Comparison of ENCODE assay signal across 22 mouse cellular contexts in the genomic region with DNA sequence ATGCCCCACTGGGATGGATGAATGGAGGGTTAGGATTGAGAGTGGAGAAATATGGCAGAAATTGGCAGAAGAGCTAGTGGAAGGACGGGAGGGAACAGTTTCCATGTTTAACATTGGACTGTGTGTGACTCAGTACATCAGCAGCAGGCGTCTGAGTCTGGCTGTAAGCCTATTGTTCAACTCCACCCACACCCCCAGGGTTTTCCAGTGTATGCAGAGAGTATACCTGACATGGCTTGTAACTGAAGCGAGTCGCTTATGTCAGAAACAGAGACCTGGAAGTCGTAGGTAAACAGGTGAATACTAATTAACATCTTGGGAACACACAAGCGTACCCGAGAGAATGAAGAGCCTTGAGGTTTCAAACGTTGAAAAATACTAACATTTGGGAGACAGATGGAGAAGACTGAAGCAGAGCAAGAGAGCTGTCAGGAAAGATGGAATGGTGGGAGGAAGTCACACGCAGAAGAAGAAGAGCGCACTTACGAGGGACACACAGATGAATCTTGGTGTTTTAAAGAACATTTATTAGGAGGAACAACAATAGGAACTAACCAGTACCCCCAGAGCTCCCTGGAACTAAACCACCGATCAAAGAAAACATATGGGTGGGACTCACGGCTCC. TPM values are rescaled to one million over a fixed set of nuclear protein-coding genes. Genes with fewer than 3 reads are reported as not detected.
A peak's percentile ranks its signal among the peaks of the same experiment; 100 is the strongest.
DNase-seq lines count a peak whose midpoint lies in the region; ATAC-seq lines count a peak whose summit lies in the region.
"Had no signal": no experiment of that assay in that cellular context is flagged by ENCODE, and none has a peak within 500 bp of the region (broad histone marks: within the 10 kb centered on the region; RNA-seq: fewer than 3 reads in every experiment).

No protein-coding gene starts in this region.

- H3K4me1 ChIP-seq in forebrain, embryonic 16.5 days (replicated peaks; ENCODE audit: control insufficient read depth, insufficient read depth, low read length): peaks cover 19% of the 10 kb centered on the region
- H3K4me1 ChIP-seq in forebrain, embryonic 12.5 days: peaks cover 18% of the 10 kb centered on the region
- H3K4me1 ChIP-seq in embryonic facial prominence, embryonic 15.5 days: peaks cover 14% of the 10 kb centered on the region
- peaks cover 19% of the 10 kb centered on the region for H3K4me1 ChIP-seq in hindbrain, embryonic 14.5 days (replicated peaks; ENCODE audit: control insufficient read depth, insufficient read depth, low read length)
- H3K4me1 ChIP-seq: heart, embryonic 12.5 days had no signal

- no peak overlapping the region for H3K9ac ChIP-seq in forebrain, embryonic 16.5 days (replicated peaks; ENCODE audit: low read depth, low read length)
- H3K9ac ChIP-seq in forebrain, embryonic 12.5 days: no peak overlapping the region
- no peak overlapping the region for H3K9ac ChIP-seq in embryonic facial prominence, embryonic 15.5 days
- no peak overlapping the region for H3K9ac ChIP-seq in hindbrain, embryonic 14.5 days
- H3K9ac ChIP-seq: heart, embryonic 12.5 days; limb, embryonic 12.5 days had no signal

- no peaks in the 10 kb centered on the region for H3K36me3 ChIP-seq in forebrain, embryonic 16.5 days (ENCODE audit: control insufficient read depth, insufficient read depth)
- peaks cover 9% of the 10 kb centered on the region; the same call in 1 of the 2 replicates for H3K36me3 ChIP-seq in forebrain, embryonic 12.5 days (replicated peaks)
- peaks cover 21% of the 10 kb centered on the region for H3K36me3 ChIP-seq in embryonic facial prominence, embryonic 15.5 days
- 0 out of 2 replicates have a peak, but pooled peaks cover 10% of the 10 kb centered on the region for H3K36me3 ChIP-seq in hindbrain, embryonic 14.5 days (replicated peaks; ENCODE audit: control insufficient read depth, insufficient read depth)
- H3K36me3 ChIP-seq: G1E had no signal

- no peaks in the 10 kb centered on the region for H3K9me3 ChIP-seq in forebrain, embryonic 16.5 days (ENCODE audit: control insufficient read depth, low read length)
- no peaks in the 10 kb centered on the region for H3K9me3 ChIP-seq in forebrain, embryonic 12.5 days
- H3K9me3 ChIP-seq in embryonic facial prominence, embryonic 15.5 days (replicated peaks): no peaks in the 10 kb centered on the region
- no peaks in the 10 kb centered on the region for H3K9me3 ChIP-seq in hindbrain, embryonic 14.5 days (ENCODE audit: control insufficient read depth, low read length)
- H3K9me3 ChIP-seq: G1E; heart, embryonic 12.5 days; limb, embryonic 12.5 days had no signal

- 71% methylated on average over 13 of the region's 13 CpGs for WGBS in forebrain, embryonic 16.5 days
- 81% methylated on average over 13 of the region's 13 CpGs for WGBS in forebrain, embryonic 12.5 days
- WGBS in embryonic facial prominence, embryonic 15.5 days: 60% methylated on average over 13 of the region's 13 CpGs
- 83% methylated on average over 13 of the region's 13 CpGs for WGBS in hindbrain, embryonic 14.5 days

- H3K27ac ChIP-seq in forebrain, embryonic 16.5 days (ENCODE audit: low read length): peak overlapping the region; percentile 5
- no peak overlapping the region for H3K27ac ChIP-seq in forebrain, embryonic 12.5 days
- no peak overlapping the region for H3K27ac ChIP-seq in embryonic facial prominence, embryonic 15.5 days (replicated peaks)
- no peak overlapping the region for H3K27ac ChIP-seq in hindbrain, embryonic 14.5 days
- H3K27ac ChIP-seq: limb, embryonic 12.5 days had no signal

- peak; percentile 27 to 50 for DNase-seq in layer of hippocampus, postnatal 10 days (ENCODE audit: low spot score in 2 of 2)
- peak; percentile 53 to 72 for DNase-seq in right cerebral cortex, postnatal 10 days (ENCODE audit: low spot score in 2 of 2)
- no peak for DNase-seq in hindbrain, embryonic 14.5 days (ENCODE audit: low spot score)
- DNase-seq in cerebellum, adult 8-10 months: no peak
- no peak for DNase-seq in gastrocnemius, postnatal 25 days
- DNase-seq: cerebellum, adult 11-12 months; gastrocnemius, postnatal 10 days; kidney, postnatal 10 days; lung, postnatal 36 days had no signal

- peak; percentile 21; the same call in 1 of the 2 replicates for ATAC-seq in forebrain, embryonic 16.5 days
- no peak for ATAC-seq in forebrain, embryonic 12.5 days (ENCODE audit: low FRiP score)
- ATAC-seq in embryonic facial prominence, embryonic 15.5 days (ENCODE audit: insufficient number of reproducible peaks, low FRiP score, low TSS enrichment, low read depth): 0 out of 2 replicates have a peak, but pooled peaks have one; percentile 39
- no peak for ATAC-seq in hindbrain, embryonic 14.5 days (ENCODE audit: low FRiP score)
- ATAC-seq: inflammation-experienced regulatory T-cells, adult 6 months had no signal

- H3K4me2 ChIP-seq in forebrain, embryonic 16.5 days (ENCODE audit: low read length): no peak overlapping the region
- H3K4me2 ChIP-seq in forebrain, embryonic 12.5 days: no peak overlapping the region
- no peak overlapping the region for H3K4me2 ChIP-seq in embryonic facial prominence, embryonic 15.5 days (replicated peaks)
- H3K4me2 ChIP-seq in hindbrain, embryonic 14.5 days (replicated peaks): no peak overlapping the region
- H3K4me2 ChIP-seq: heart, embryonic 12.5 days; limb, embryonic 12.5 days; midbrain, embryonic 11.5 days had no signal

- H3K27me3 ChIP-seq in forebrain, embryonic 16.5 days (replicated peaks; ENCODE audit: control insufficient read depth, insufficient read depth, low read length): no peaks in the 10 kb centered on the region
- H3K27me3 ChIP-seq in forebrain, embryonic 12.5 days: no peaks in the 10 kb centered on the region
- H3K27me3 ChIP-seq in embryonic facial prominence, embryonic 15.5 days: no peaks in the 10 kb centered on the region
- H3K27me3 ChIP-seq in hindbrain, embryonic 14.5 days (ENCODE audit: control insufficient read depth, insufficient read depth, low read length): no peaks in the 10 kb centered on the region
- H3K27me3 ChIP-seq: limb, embryonic 12.5 days had no signal

- H3K4me3 ChIP-seq in forebrain, embryonic 16.5 days (replicated peaks; ENCODE audit: low read length): no peak overlapping the region
- H3K4me3 ChIP-seq in forebrain, embryonic 12.5 days (replicated peaks): no peak overlapping the region
- H3K4me3 ChIP-seq in embryonic facial prominence, embryonic 15.5 days (replicated peaks): no peak overlapping the region
- no peak overlapping the region for H3K4me3 ChIP-seq in hindbrain, embryonic 14.5 days (replicated peaks; ENCODE audit: low read length)
- H3K4me3 ChIP-seq: heart, embryonic 12.5 days; limb, embryonic 12.5 days; myocyte had no signal

RNA-seq across cellular contexts. Expression of a gene that starts 5.8 kb away (rescaled TPM):
- 14.3 and 15.1 TPM in 2 replicates for polyA plus RNA-seq in forebrain, embryonic 16.5 days (2015; fragmentation: Nextera tagmentation; extraction: Ambion mirVana)
- 12.5 TPM in 2 replicates for polyA plus RNA-seq in forebrain, embryonic 12.5 days (2016; fragmentation: Nextera tagmentation; extraction: Ambion mirVana)
- 7.5 and 7.6 TPM in 2 replicates for polyA plus RNA-seq in embryonic facial prominence, embryonic 15.5 days (2015; fragmentation: Nextera tagmentation; extraction: Ambion mirVana)
- total RNA-seq in layer of hippocampus, postnatal 10 days (2021): 10 to 100 TPM; 28.3 to 31.2 TPM
- 18.1 and 18.3 TPM in 2 replicates for polyA plus RNA-seq in hindbrain, embryonic 14.5 days (2014; fragmentation: Nextera tagmentation; extraction: Ambion mirVana)
- 1 to 10 TPM; 6.9 to 8.3 TPM for total RNA-seq in gastrocnemius, postnatal 25 days (2021)
- total RNA-seq: hematopoietic stem cell, adult 5-6 weeks had no signal
- polyA plus RNA-seq: G1E; inflammation-experienced regulatory T-cells, adult 6 months had no signal

RNA-seq across cellular contexts. Expression of a gene that starts 27.3 kb away (rescaled TPM):
- 1.7 and 1.8 TPM in 2 replicates for polyA plus RNA-seq in forebrain, embryonic 16.5 days (2015; fragmentation: Nextera tagmentation; extraction: Ambion mirVana)
- polyA plus RNA-seq in forebrain, embryonic 12.5 days (2016; fragmentation: Nextera tagmentation; extraction: Ambion mirVana): 1.6 and 2.6 TPM in 2 replicates
- 2.0 and 3.6 TPM in 2 replicates for polyA plus RNA-seq in embryonic facial prominence, embryonic 15.5 days (2015; fragmentation: Nextera tagmentation; extraction: Ambion mirVana)
- 1 to 10 TPM; 2.6 to 3.4 TPM for total RNA-seq in layer of hippocampus, postnatal 10 days (2021)
- polyA plus RNA-seq in hindbrain, embryonic 14.5 days (2014; fragmentation: Nextera tagmentation; extraction: Ambion mirVana): 2.2 and 2.9 TPM in 2 replicates
- total RNA-seq in gastrocnemius, postnatal 25 days (2021): under 1 TPM; 0.49 to 0.78 TPM
- polyA plus RNA-seq: G1E, myocyte had no signal

RNA-seq across cellular contexts. Expression of a gene that starts 27.4 kb away (rescaled TPM):
- not detected in 2 replicates for polyA plus RNA-seq in forebrain, embryonic 16.5 days (2015; fragmentation: Nextera tagmentation; extraction: Ambion mirVana)
- not detected in 2 replicates for polyA plus RNA-seq in forebrain, embryonic 12.5 days (2016; fragmentation: Nextera tagmentation; extraction: Ambion mirVana)
- not detected in 2 replicates for polyA plus RNA-seq in embryonic facial prominence, embryonic 15.5 days (2015; fragmentation: Nextera tagmentation; extraction: Ambion mirVana)
- not detected for total RNA-seq in layer of hippocampus, postnatal 10 days (2021)
- 0.31 TPM in 1 of 2 replicates, not detected in the other for polyA plus RNA-seq in hindbrain, embryonic 14.5 days (2014; fragmentation: Nextera tagmentation; extraction: Ambion mirVana)
- total RNA-seq in gastrocnemius, postnatal 25 days (2021): not detected
- total RNA-seq: adrenal gland, postnatal 36 days; G1E; gastrocnemius, postnatal 10 days; hematopoietic stem cell, adult 5-6 weeks had no signal
- polyA plus RNA-seq: C2C12; heart, embryonic 12.5 days; inflammation-experienced regulatory T-cells, adult 6 months; limb, embryonic 12.5 days; liver, embryonic 16.5 days; midbrain, embryonic 11.5 days had no signal

RNA-seq across cellular contexts. Expression of a gene that starts 53.9 kb away (rescaled TPM):
- polyA plus RNA-seq in forebrain, embryonic 16.5 days (2015; fragmentation: Nextera tagmentation; extraction: Ambion mirVana): 19.1 and 22.4 TPM in 2 replicates
- polyA plus RNA-seq in forebrain, embryonic 12.5 days (2016; fragmentation: Nextera tagmentation; extraction: Ambion mirVana): 21.4 and 22.8 TPM in 2 replicates
- 27.9 and 35.2 TPM in 2 replicates for polyA plus RNA-seq in embryonic facial prominence, embryonic 15.5 days (2015; fragmentation: Nextera tagmentation; extraction: Ambion mirVana)
- 1 to 10 TPM; 8.0 to 8.7 TPM for total RNA-seq in layer of hippocampus, postnatal 10 days (2021)
- polyA plus RNA-seq in hindbrain, embryonic 14.5 days (2014; fragmentation: Nextera tagmentation; extraction: Ambion mirVana): 27.1 TPM in 2 replicates
- total RNA-seq in gastrocnemius, postnatal 25 days (2021): 1 to 10 TPM; 7.0 to 9.4 TPM

RNA-seq across cellular contexts. Expression of a gene that starts 54.0 kb away (rescaled TPM):
- polyA plus RNA-seq in forebrain, embryonic 16.5 days (2015; fragmentation: Nextera tagmentation; extraction: Ambion mirVana): 56.7 and 58.2 TPM in 2 replicates
- 26.0 and 28.9 TPM in 2 replicates for polyA plus RNA-seq in forebrain, embryonic 12.5 days (2016; fragmentation: Nextera tagmentation; extraction: Ambion mirVana)
- polyA plus RNA-seq in embryonic facial prominence, embryonic 15.5 days (2015; fragmentation: Nextera tagmentation; extraction: Ambion mirVana): 39.1 and 39.4 TPM in 2 replicates
- 100 to 1,000 TPM; 117 to 124 TPM for total RNA-seq in layer of hippocampus, postnatal 10 days (2021)
- 42.3 and 49.7 TPM in 2 replicates for polyA plus RNA-seq in hindbrain, embryonic 14.5 days (2014; fragmentation: Nextera tagmentation; extraction: Ambion mirVana)
- total RNA-seq in gastrocnemius, postnatal 25 days (2021): 10 to 100 TPM; 53.9 to 59.0 TPM

Comparison
In these comparisons a context has a peak if more than half of its experiments do, and no peak if none do; other contexts are left out.
1. ATAC-seq: peak in forebrain, embryonic 16.5 days (single experiment) and embryonic facial prominence, embryonic 15.5 days (single experiment); none in forebrain, embryonic 12.5 days (single experiment) and hindbrain, embryonic 14.5 days (single experiment).
2. DNase-seq: peak in layer of hippocampus, postnatal 10 days (2 of 2) and right cerebral cortex, postnatal 10 days (2 of 2); none in hindbrain, embryonic 14.5 days (single experiment), cerebellum, adult 8-10 months (single experiment) and gastrocnemius, postnatal 25 days (single experiment).